Mouse (Mus musculus): ENCODE measurements around the gene Sh3bgrl2.

The Sh3bgrl2 gene

DNA sequence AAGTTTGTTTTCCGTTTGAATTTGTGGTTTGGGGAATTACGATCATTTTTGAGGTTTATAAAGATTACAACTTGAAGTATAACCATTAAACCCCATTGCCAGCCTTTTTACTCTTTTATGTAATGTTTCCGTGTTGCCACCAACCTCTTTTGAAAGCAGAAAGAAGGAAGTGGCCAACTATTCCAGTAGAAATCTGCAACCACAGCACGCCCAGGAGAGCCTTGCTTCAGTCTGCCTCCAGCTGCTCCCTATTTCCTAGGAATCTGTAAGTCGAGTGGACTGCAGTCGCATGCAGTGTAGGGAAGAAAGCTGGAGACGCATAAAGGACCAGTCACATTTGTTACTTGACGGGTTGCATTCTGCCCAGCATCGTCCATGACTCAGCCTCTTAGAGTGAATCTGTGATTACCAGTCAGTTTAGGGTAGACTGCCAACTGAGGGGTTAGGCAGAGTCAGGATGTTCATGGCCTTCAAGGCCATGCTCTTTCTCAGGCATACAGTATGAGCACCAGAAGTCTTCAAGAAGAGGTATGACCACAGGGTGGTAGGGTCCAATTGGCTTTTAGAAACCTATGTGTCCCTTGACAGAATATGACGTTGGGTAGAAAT is 43.8 kb downstream of the Sh3bgrl2 start:
- DNase-seq (ENCODE audit: low read depth): no peak

DNA sequence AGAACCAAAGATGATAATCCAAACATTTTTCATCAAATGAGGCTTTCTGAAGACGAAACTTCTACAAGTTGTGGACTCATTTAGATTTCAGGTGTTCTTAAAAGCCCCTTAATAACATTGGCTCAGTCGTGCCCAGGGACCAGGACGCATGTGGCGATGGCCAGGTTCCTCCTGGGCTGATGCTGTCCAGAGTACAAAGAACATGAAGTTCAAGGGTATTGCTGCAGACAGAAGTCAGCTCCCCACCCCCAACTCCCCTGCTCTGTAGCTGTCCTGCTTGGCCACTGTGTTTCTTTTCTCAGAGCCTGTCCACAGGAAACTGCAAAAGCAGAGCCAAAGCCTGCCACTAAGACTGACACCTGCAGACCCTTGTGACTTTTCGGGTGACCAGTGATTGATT is 45.7 kb downstream of the Sh3bgrl2 start:
- no peak for DNase-seq (ENCODE audit: low read depth)

DNA sequence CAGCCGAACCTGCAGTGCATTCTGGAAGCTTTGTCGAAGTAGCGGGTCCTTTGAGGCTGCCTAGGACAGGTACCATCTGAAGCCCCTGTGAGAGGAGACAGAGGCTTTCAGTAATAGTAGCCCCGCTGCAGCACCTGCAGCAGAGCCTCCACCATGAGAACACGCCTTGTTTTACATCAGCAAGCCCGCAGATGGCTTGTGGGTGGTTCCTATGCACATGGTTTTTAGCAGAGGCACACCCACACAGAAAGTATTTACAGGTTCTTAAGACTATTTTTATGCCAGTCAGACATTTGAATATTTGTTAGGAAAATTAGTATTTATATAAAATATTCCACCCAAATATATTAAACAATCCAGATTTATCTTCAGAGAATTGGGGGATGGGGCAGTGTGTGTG is 48.0 kb downstream of the Sh3bgrl2 start:
- DNase-seq (ENCODE audit: low read depth): no peak

DNA sequence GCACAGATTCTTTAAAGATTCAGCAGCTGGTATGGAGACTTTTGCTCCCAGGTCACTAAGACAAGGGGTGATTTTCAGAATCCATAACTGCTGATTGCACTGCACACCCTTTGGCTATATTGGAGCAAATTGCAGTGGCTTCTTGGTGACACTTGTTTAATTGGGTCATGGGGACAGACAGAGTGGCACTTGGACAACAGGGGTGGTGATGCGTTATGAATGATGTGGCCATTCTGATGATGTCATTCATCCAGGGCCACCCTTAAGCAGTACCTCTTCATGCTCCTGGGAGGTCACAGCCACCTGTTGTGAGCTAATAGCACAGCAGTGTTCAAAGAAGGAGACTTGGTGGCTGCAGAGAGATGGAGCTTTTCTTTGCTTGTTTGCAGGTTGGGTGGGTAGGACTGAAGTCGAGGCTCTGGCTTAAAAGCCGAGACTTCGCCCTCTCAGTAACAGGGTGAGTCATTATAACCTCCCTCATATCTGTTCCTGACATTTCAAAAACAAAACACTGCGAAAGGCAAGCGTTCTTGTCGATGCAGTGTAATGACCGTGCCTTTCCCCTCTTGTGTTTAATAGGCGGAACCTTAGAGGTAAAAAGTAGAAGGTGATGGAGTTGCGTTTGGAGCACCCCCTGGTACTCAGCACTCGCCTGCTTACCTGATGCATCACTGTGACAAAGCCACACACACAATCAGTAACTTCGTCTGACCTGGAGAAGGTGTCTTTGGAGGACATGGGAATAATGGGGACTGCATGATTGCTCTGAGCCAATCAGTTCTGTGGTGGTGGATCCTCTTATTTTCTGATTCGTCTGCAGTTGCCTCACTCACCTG is 48.7 kb downstream of the Sh3bgrl2 start:
- no peak for DNase-seq (ENCODE audit: low read depth)

DNA sequence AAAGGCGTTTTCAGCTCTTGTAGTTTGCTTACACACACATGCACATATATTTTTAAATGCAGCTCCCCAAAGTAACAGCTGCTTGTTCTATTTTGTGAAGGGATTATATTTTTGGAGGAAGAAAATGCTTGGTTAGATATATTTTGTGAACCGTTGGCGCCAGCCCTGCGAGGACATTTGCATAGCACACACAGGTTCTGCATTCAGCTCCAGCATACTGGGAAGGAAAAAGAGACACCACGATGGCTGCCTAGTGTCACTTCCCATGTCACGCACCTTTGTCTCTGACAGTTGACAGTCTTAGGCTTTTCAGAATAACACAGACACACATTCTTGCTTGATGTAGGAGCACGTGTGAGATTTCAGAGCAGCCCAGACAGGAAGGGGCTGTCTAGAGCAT is 49.9 kb downstream of the Sh3bgrl2 start:
- DNase-seq (ENCODE audit: low read depth): no peak

DNA sequence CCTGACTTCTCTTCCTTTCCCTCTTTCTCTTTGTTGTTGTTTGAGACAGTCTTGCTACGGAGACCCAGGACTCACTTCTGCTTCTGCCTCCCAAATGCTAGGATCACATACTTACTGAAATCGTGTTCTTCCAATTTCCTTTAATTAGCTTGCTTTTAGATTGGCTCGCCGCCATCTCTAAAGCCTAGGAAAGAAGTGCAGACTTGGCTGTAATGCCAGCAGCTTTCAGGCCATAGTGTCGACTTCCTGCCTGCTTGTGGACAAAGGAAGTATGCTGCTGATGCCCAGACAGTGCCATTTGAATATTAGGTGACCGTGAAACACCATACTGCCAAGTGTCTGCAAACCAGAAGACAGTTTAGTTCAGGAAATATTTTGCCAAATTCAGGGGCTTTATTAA is 51.4 kb downstream of the Sh3bgrl2 start:
- DNase-seq (ENCODE audit: low read depth): no peak

DNA sequence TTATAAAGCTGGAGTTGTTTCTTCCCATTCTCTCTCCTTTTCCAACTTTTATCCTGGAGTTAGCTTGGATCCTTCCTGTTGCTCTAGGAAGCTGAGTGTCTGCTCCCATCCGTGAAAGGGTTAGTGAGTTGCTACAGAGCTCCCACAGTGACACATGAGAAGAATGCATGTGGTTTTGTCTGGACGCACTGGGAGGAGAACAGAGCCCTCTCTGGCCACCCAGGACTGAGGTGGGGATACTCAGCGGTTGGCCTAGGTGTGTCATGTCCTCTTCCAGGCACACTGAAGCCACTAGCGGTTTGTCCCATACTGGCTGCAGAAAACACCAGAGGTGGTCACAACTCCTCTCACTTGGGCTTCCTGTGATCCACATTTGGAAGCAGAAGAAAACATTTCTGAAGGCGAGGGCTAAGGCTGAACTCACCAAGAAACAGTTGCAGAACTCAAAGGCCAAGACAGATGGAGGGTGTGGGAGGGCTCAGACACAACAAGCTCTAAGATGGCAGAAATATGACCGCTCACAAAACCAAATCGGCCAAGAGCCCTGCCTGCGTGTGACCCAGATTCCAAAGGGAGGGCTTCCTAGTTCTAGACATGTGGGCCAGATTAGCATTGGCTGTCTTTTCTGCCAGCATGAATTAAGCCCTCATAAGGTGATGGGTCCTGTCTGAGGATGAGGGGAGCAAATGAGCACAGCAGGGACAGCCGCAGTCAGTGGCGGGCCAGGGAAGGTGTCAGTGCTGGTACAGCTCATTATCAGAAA is 52.3 kb downstream of the Sh3bgrl2 start:
- DNase-seq (ENCODE audit: low read depth): no peak

DNA sequence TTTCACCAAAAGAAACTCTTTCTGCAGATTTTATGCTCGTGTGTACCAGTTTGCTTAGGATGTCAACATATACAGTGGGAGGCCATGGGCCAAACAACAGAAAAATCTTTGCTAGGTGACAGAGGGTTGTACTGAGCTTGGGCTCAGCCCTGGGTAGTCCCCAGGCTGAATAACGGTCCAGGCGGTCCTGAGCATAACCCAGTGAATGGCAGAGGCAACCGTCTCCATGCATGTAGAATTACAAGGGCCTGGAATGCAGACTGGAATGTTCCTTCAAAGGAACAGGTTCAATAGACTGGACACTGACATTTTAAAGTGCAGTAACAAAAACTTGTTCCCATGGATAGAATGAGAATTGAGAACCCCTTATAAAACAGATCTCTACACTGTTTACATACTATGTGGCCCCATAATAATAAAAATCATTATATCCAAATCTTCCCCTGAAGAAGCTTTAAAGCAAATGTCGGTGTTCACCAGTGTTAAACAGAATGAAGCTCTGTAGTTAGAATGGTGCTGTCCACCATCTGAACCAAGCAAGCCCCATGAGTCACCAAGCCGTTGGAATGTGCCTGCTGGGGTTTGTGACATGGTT is 54.1 kb downstream of the Sh3bgrl2 start:
- DNase-seq (ENCODE audit: low read depth): no peak

DNA sequence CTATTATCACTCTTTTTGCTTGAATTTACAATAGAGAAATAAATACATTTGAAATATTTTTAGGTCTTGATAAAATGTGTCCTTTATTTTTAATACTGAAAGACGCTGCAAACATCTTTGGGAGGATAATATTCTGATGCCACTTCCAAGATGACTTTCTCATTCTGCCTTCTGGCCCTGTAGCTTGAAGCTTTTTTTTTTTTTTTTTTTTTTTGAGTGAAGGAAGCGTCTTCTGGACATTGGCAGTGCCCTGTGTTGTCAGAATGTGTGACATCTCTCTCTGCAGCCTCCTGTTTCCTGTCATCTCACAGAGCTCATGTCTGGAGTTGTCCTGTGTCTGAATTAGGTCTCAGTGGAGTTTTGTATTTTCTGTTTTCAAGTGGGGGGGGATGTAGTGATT is 55.0 kb downstream of the Sh3bgrl2 start:
- no peak for DNase-seq (ENCODE audit: low read depth)

DNA sequence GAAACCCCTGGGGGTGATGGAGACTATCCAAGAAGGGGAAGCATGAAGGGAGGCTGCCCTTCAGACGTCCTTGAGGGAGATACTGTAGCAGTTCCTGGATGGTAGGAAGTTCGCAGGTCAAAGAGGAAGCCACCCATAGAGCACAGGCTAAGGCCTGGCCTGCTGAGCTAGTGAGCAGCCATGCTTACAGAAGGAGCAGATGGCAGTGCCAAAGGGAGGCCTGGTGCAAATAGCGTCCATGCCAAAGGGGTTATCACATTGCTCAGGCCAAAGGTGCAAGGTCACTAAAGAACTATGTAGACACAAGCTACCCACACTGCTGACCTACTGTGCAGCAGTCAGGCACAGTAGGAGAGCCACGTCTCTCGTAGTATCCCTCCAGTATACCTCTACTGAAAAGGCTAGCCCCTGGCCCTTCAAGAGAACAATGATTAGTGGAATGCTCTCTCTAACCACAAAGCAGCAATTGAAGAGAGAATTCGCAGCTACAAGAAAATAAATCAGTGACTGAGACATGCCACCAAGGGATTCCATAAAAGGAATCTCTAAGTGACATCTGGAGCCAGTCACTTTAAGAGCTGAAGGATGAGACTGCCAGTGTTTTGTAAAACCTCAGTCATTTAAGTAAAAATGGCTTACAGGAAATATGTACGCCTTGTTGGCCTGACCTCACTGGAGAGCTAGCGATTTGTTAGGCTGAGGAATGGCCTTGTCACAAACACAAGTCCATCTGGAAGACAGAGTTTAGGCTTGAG is 57.9 kb downstream of the Sh3bgrl2 start:
- DNase-seq (ENCODE audit: low read depth): no peak

DNA sequence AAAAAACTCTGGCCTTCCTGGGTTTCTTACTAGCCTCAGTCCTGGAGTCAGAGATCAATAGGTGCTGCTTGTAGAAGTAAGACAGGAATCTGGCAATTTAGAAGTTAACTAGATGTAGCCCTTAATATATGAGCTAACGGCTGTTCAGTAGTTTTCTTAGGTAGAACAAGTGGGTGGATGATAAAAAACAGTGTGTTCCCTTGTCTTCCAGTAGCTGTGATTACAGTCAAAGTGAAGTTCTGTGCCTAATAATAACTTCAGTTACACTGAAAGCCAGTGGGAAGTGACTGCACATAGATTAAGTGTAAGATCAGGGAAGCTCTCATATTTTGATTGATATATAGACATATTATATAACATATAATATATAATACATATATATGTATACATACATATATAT is 60.0 kb downstream of the Sh3bgrl2 start:
- no peak for DNase-seq (ENCODE audit: low read depth)

DNA sequence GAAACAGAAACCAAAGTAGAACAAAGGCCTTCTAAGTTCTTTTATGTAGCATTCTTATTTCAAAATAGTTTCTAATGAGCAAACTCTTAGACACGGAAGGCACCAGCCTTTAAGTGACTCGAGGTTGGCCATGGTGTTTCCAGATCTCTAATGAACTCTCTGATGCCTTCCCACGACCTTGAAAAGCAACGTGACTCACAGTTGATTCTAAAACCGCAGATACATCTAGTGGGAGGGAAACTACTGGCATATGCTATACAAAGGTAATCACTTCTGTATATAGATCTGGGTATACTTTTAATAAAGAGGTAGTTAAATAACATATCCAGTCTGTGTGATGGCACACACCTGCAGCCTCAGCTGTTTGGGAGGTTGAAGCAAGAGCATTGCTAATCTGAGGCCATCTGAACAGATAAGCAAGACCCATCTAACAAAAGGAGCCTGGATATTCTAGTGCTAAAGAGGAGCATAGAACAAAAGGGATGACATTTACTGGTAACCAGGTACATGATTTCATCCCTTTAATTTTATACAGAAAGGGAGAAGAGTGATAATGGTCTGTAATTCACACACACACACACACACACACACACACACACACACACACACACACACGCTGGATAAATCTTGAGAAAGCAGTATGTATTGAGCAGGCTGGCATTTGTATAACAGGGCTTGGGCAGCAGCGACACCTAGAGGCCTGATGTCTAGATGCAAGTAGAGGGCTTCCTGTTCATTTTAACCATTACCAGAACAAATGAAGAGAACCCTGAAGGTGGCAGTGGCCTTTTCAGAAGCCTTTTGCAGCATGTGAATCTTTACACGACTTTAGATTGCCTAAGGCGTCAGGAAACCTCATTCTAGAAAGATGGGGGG is 61.5 kb downstream of the Sh3bgrl2 start:
- DNase-seq (ENCODE audit: low read depth): peak; percentile 53

DNA sequence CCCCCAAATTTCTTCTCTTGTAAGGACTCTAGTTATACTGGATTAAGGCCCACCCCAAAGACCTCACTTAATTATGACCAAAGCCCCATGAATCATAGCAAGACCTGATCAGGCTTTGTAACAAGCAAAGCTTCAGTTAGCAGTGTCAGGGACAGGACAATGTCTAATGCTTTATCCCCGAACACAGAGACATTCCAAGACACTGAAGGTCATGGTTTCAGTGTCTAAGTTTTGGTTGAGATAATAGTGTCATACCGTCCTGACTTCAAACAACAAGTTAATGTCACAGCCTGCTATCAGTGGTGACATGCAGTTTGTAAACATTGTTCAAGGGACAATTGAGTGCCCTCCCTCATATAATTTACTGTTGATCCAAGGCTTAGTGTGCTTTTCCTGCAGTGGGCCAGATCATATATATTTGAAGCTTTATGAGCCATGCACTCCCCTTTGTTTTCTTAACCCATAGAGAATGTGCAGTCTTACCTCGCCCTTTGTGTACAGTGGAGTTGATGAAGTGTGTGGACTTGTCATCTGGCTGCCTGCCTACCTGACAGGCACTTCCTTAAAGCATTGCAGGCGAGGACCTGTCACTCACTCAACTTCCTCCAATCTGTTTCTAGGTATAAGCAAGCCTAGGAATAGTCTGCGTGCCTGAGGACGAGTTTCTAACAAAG is 67.9 kb downstream of the Sh3bgrl2 start:
- no peak for DNase-seq (ENCODE audit: low read depth)

DNA sequence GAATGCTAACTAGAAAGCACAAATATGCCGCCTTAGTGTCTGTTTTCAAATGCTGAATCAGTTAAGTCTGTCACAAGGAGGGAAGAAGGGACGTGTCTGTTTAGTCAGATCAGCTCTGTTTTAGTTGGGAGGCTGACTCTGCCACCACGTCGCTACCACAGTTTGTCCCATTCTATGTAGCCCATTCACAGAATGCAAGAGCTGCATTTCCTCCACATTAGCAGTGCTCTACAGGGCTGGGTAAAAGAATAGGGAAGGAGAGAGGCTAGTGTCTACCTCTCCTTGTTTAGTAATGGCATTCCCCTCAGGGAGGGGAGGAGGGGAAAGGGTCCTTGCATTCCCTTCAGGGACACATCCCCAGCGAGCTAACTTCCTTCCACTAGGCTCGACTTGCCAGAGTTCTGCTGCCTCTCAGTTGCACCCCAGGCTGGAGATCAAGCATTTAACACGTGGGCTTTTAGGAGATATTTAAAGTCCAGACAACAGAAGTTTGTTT is 68.5 kb downstream of the Sh3bgrl2 start:
- DNase-seq (ENCODE audit: low read depth): no peak

DNA sequence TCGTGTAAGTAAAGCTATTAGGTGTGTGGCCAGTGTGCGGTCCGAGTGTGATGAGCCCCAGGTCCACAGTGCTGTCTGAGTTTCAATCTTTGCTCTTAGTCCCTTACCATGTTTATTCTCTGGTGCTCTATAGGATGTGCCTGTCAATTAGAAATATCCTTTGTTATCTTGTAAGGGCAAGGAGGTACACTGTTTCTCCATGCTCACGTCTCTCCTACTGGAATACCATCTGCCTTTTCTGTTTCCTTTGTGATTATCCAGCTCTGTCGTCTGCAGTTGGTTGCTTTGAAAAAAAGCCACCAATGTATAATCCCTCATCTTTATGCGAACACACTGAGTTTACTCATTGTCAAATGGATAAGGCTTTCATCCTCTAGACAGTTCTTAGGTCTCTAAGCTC is 75.3 kb downstream of the Sh3bgrl2 start:
- DNase-seq (ENCODE audit: low read depth): no peak

DNA sequence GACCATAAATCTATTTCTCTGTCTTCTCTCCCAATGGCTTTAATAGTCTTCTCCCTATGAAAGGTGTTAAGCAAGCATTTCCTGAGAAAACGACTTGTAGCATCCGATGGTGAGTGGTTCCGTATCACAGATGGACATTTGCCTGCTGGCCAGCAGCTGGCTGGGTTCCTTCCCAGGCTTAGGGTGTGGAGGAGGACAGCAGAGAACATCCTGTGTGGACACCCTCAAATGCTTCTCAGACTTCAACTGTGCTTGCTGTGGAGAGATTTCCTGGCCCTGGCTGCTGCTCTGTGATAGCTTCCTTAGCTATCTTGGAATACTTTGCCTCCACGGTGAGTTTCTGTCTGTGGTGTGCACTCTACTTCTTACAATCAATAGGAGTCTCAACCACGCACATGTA is 76.1 kb downstream of the Sh3bgrl2 start:
- DNase-seq (ENCODE audit: low read depth): no peak

DNA sequence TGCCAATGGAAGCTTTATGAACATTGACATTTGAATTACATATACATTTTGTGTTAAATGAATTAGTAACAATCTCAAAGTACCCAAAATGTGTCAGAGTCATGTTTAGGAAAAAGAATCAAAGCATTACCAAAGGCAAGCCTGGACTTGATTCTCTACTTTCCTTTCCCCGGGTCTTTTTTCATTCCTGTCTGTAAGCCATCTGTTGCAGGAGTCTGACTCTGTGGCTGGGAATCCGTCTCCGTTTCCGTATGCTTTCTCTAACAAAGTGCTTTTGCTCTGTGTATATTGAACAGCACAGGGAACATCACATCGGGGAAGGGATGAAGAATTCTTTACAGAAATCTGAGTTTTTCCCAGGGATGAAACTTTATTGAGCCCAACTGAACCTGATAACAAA is 77.0 kb downstream of the Sh3bgrl2 start:
- DNase-seq (ENCODE audit: low read depth): no peak

DNA sequence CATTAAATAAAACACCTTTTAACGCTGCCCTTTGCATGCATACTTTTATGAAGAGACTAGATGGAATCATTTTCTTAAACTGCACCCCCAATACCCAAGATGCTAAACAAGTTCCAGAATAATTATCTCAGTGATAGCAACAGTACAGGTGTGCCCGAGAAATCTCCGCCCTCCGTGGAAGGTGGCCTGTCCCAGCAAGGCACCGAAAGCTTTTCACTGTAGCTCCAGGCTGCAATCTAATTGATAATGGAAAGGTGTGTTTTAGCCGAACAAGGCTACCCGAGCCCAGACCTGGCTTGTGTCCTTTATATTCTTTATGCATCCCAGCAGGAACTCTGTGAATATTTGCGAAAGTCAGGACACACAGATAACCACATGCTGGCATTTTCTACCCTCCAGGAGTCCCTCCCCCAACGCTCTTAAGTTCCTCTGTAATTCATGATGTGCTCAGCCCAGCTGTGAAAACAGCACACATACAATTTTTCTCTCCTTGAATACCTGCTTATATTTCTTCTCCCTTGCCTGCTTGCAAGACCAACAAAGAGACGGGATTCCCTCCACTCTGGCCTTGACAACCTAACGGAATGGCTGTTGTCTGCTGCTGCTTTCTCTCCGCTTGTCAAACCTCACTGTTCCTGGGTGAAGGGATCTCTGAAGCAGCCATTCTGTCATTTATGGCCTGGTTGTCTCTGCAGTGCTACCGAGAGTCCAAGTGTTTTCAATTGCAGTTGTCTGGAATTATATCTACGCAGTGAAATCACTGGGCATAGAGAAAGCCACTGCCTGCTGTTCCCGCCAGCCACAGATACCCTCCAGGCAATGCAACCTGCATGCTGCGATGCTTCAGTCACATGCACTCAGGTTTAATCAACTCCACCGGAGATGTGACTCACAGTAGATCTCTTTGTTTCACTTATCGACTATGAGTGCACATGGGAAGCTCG is 80.8 kb downstream of the Sh3bgrl2 start:
- no peak for DNase-seq (ENCODE audit: low read depth)

DNA sequence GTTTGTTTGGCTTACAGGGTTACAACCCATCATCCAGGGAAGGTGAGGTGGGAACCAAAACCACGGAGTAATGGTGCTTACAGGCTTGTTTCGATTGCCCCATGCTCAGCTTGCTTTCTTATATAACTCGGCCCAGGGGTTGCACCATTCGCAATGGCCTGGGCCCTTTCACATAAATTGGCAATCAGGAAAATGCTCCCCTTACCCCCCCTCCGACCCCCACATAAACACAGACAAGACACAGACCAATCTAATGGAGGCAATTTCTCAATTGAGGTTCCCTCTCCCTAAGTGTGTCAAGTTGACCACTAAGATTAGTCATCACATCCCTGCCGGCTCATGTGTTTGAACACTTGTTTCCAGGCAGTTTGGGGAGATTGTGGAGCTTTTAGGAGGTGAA is 82.2 kb downstream of the Sh3bgrl2 start:
- DNase-seq (ENCODE audit: low read depth): no peak
